Mouse (Mus musculus) limb, embryonic 13.5 days (tissue): Measurements from ENCODE around the gene Pkn2. TPM values are rescaled to one million over a fixed set of nuclear protein-coding genes. Genes with fewer than 3 reads are reported as not detected.

Source experiments
- ATAC-seq: fragments of 200-750 bp; cut with Nextera tagmentation; 2 replicates; pipeline ENCODE4 v1.8.0; 2017; ENCODE audit warnings: low read depth, moderate number of reproducible peaks, moderate TSS enrichment; ENCODE audit not compliant: low FRiP score
- H3K27ac ChIP-seq: fragments of 300-500 bp; sonication (generic); 2 replicates; pipeline ENCODE4 v1.5.1; 2015; ENCODE audit warnings: inconsistent platforms, mild to moderate bottlenecking, moderate library complexity
- H3K27me3 ChIP-seq: fragments of 300-500 bp; sonication (generic); 2 replicates; pipeline ENCODE4 v1.6.1; 2015; ENCODE audit warnings: mild to moderate bottlenecking, inconsistent platforms
- H3K36me3 ChIP-seq: fragments of 300-500 bp; sonication (generic); 2 replicates; pipeline ENCODE4 v1.6.1; 2015; ENCODE audit warnings: inconsistent platforms, mild to moderate bottlenecking, moderate library complexity
- H3K4me1 ChIP-seq: fragments of 300-500 bp; sonication (generic); 2 replicates; pipeline ENCODE4 v1.6.1; 2015; ENCODE audit warnings: inconsistent platforms
- H3K4me2 ChIP-seq: fragments of 300-500 bp; sonication (generic); replicated peaks from 2 replicates; pipeline ENCODE4 v1.6.1; 2015; ENCODE audit warnings: inconsistent platforms, mild to moderate bottlenecking, moderate library complexity
- H3K4me3 ChIP-seq: fragments of 300-500 bp; sonication (generic); 2 replicates; pipeline ENCODE4 v1.5.1; 2015; ENCODE audit warnings: moderate library complexity, mild to moderate bottlenecking, inconsistent platforms
- H3K9ac ChIP-seq: fragments of 300-500 bp; sonication (generic); 2 replicates; pipeline ENCODE4 v1.6.1; 2015; ENCODE audit warnings: mild to moderate bottlenecking, inconsistent platforms
- H3K9me3 ChIP-seq: fragments of 300-500 bp; sonication (generic); 2 replicates; pipeline ENCODE4 v1.6.1; 2016; ENCODE audit warnings: inconsistent platforms
- WGBS: fragments of 180-500 bp; shearing (Covaris S2); methylation state at CpG from one replicate; pipeline ENCODE4 v1.1.7; 2015; 5-methylcytosine and 5-hydroxymethylcytosine counted together
- polyA plus RNA-seq: library from polyadenylated mRNA; unstranded; fragments of >200 nt; fragmentation: Nextera tagmentation; extraction: Ambion mirVana; gene quantifications from 2 replicates; pipeline ENCODE4 v1.2.1, GENCODE M21; 2015

Pkn2 gene
- polyA plus RNA-seq = 42.4 and 47.1 TPM in 2 replicates

- peak; percentile 99 for ATAC-seq
Measured at GRCm38 (mm10) chr3:142881872-142882623, at the start of gene Pkn2. Pkn2 (minus strand) TSS chr3:142882004.

GRCm38 (mm10) chr3:142929906-142930305 lies 48.1 kb upstream of the Pkn2 start:
- no peak overlapping the region for H3K27ac ChIP-seq
- no peak overlapping the region for H3K4me2 ChIP-seq
- 83% methylated on average over 2 of the region's 2 CpGs for WGBS
- H3K9ac ChIP-seq = no peak overlapping the region
- no peaks in the 10 kb centered on the region for H3K36me3 ChIP-seq
- no peaks in the 10 kb centered on the region for H3K4me1 ChIP-seq
- no peaks in the 10 kb centered on the region for H3K9me3 ChIP-seq
- no peak for ATAC-seq
- H3K4me3 ChIP-seq = no peak overlapping the region
- no peaks in the 10 kb centered on the region for H3K27me3 ChIP-seq

More at GRCm38 (mm10) chr3:142881872-142882623, at the start of gene Pkn2:
- WGBS = under 1% methylated on average over 54 of the region's 84 CpGs
- Histone ChIP-seq H3K9ac (peak within 1 kb of the TSS; percentile 96), H3K4me1 (peaks cover 2% of the 10 kb centered on the region), H3K4me3 (peak within 1 kb of the TSS; percentile 99), H3K4me2 (peak within 1 kb of the TSS; percentile 67), H3K36me3 (no peaks in the 10 kb centered on the region), H3K27me3 (no peaks in the 10 kb centered on the region), H3K27ac (peak within 1 kb of the TSS; percentile 93), H3K9me3 (no peaks in the 10 kb centered on the region)

GRCm38 (mm10) chr3:142927311-142927710 lies 45.5 kb upstream of the Pkn2 start:
- no peaks in the 10 kb centered on the region for H3K27me3 ChIP-seq
- no peak overlapping the region for H3K27ac ChIP-seq
- H3K4me1 ChIP-seq = no peaks in the 10 kb centered on the region
- no peaks in the 10 kb centered on the region for H3K9me3 ChIP-seq
- 82% methylated on average over 3 of the region's 3 CpGs for WGBS
- no peak overlapping the region for H3K4me2 ChIP-seq
- no peak overlapping the region for H3K4me3 ChIP-seq
- no peak overlapping the region for H3K9ac ChIP-seq
- ATAC-seq = no peak
- no peaks in the 10 kb centered on the region for H3K36me3 ChIP-seq

- Histone ChIP-seq H3K27me3 (no peaks in the 10 kb centered on the region), H3K4me1 (no peaks in the 10 kb centered on the region), H3K36me3 (no peaks in the 10 kb centered on the region), H3K4me2 (no peak overlapping the region), H3K9me3 (no peaks in the 10 kb centered on the region), H3K9ac (no peak overlapping the region), H3K4me3 (no peak overlapping the region), H3K27ac (no peak overlapping the region)
- no peak for ATAC-seq
- 78% methylated on average over 2 of the region's 2 CpGs for WGBS
Measured at GRCm38 (mm10) chr3:142924831-142925348, 43.1 kb upstream of the Pkn2 start.

- Histone ChIP-seq H3K27ac (no peak overlapping the region), H3K9me3 (no peaks in the 10 kb centered on the region), H3K4me3 (no peak overlapping the region), H3K9ac (no peak overlapping the region), H3K4me1 (no peaks in the 10 kb centered on the region), H3K4me2 (no peak overlapping the region), H3K36me3 (no peaks in the 10 kb centered on the region), H3K27me3 (no peaks in the 10 kb centered on the region)
- ATAC-seq = no peak
- WGBS = 40% methylated on average over 3 of the region's 3 CpGs
Measured at GRCm38 (mm10) chr3:142919070-142919469, 37.3 kb upstream of the Pkn2 start.

GRCm38 (mm10) chr3:142917760-142918439 lies 36.1 kb upstream of the Pkn2 start:
- H3K4me3 ChIP-seq = no peak overlapping the region
- no peaks in the 10 kb centered on the region for H3K27me3 ChIP-seq
- no peak overlapping the region for H3K9ac ChIP-seq
- WGBS = 68% methylated on average over 4 of the region's 4 CpGs
- no peaks in the 10 kb centered on the region for H3K9me3 ChIP-seq
- no peak overlapping the region for H3K4me2 ChIP-seq
- ATAC-seq = no peak
- no peak overlapping the region for H3K27ac ChIP-seq
- no peaks in the 10 kb centered on the region for H3K36me3 ChIP-seq
- H3K4me1 ChIP-seq = no peaks in the 10 kb centered on the region

GRCm38 (mm10) chr3:142917171-142917570 lies 35.4 kb upstream of the Pkn2 start:
- Histone ChIP-seq H3K27me3 (no peaks in the 10 kb centered on the region), H3K9ac (no peak overlapping the region), H3K36me3 (no peaks in the 10 kb centered on the region), H3K4me2 (no peak overlapping the region), H3K4me1 (no peaks in the 10 kb centered on the region), H3K9me3 (no peaks in the 10 kb centered on the region), H3K27ac (no peak overlapping the region), H3K4me3 (no peak overlapping the region)
- WGBS = 86% methylated on average over 4 of the region's 4 CpGs
- ATAC-seq = no peak

GRCm38 (mm10) chr3:142913295-142913694 lies 31.5 kb upstream of the Pkn2 start:
- 82% methylated on average over 1 of the region's 1 CpGs for WGBS
- Histone ChIP-seq H3K9ac (no peak overlapping the region), H3K36me3 (no peaks in the 10 kb centered on the region), H3K4me1 (no peaks in the 10 kb centered on the region), H3K27me3 (no peaks in the 10 kb centered on the region), H3K9me3 (no peaks in the 10 kb centered on the region), H3K27ac (no peak overlapping the region), H3K4me2 (no peak overlapping the region), H3K4me3 (no peak overlapping the region)
- no peak for ATAC-seq

GRCm38 (mm10) chr3:142899683-142900082 lies 17.9 kb upstream of the Pkn2 start:
- H3K27me3 ChIP-seq = no peaks in the 10 kb centered on the region
- no peak overlapping the region for H3K4me3 ChIP-seq
- WGBS = 87% methylated on average over 2 of the region's 2 CpGs
- H3K36me3 ChIP-seq = no peaks in the 10 kb centered on the region
- no peak overlapping the region for H3K9ac ChIP-seq
- ATAC-seq = no peak
- no peaks in the 10 kb centered on the region for H3K4me1 ChIP-seq
- H3K9me3 ChIP-seq = no peaks in the 10 kb centered on the region; the same call in 1 of the 2 replicates
- H3K27ac ChIP-seq = no peak overlapping the region
- no peak overlapping the region for H3K4me2 ChIP-seq

- Histone ChIP-seq H3K9me3 (no peaks in the 10 kb centered on the region), H3K36me3 (no peaks in the 10 kb centered on the region), H3K4me3 (no peak overlapping the region), H3K9ac (no peak overlapping the region), H3K27ac (no peak overlapping the region), H3K4me2 (no peak overlapping the region), H3K4me1 (no peaks in the 10 kb centered on the region), H3K27me3 (no peaks in the 10 kb centered on the region)
- ATAC-seq = no peak
- WGBS = 85% methylated on average over 8 of the region's 8 CpGs
Measured at GRCm38 (mm10) chr3:142898949-142899396, 17.2 kb upstream of the Pkn2 start.

- Histone ChIP-seq H3K9ac (no peak overlapping the region), H3K4me2 (no peak overlapping the region), H3K4me1 (no peaks in the 10 kb centered on the region), H3K4me3 (no peak overlapping the region), H3K36me3 (no peaks in the 10 kb centered on the region), H3K27ac (no peak overlapping the region), H3K9me3 (no peaks in the 10 kb centered on the region), H3K27me3 (no peaks in the 10 kb centered on the region)
- 82% methylated on average over 3 of the region's 3 CpGs for WGBS
- ATAC-seq = no peak
Measured at GRCm38 (mm10) chr3:142890442-142890841, 8.6 kb upstream of the Pkn2 start.

GRCm38 (mm10) chr3:142886963-142887362 lies 5.2 kb upstream of the Pkn2 start:
- H3K9me3 ChIP-seq = no peaks in the 10 kb centered on the region
- WGBS = 77% methylated on average over 3 of the region's 3 CpGs
- no peak overlapping the region for H3K4me3 ChIP-seq
- H3K4me2 ChIP-seq = no peak overlapping the region
- H3K4me1 ChIP-seq = no peaks in the 10 kb centered on the region; the same call in 1 of the 2 replicates
- no peak for ATAC-seq
- no peaks in the 10 kb centered on the region for H3K27me3 ChIP-seq
- H3K9ac ChIP-seq = no peak overlapping the region
- no peaks in the 10 kb centered on the region for H3K36me3 ChIP-seq
- H3K27ac ChIP-seq = no peak overlapping the region
